Mouse (Mus musculus) C2C12 (cell line): Measurements from ENCODE around the gene Ptcra. TPM values are rescaled to one million over a fixed set of nuclear protein-coding genes. Genes with fewer than 3 reads are reported as not detected.

Experiments used
- H3K27me3 ChIP-seq: one replicate; pipeline ENCODE4 v1.6.1; 2011; ENCODE audit not compliant: control insufficient read depth, insufficient read depth, insufficient read length
- H3K36me3 ChIP-seq: one replicate; pipeline ENCODE4 v1.6.1; 2011; ENCODE audit not compliant: control insufficient read depth, insufficient read depth
- H3K4me3 ChIP-seq: one replicate; pipeline ENCODE4 v1.5.1; 2011; ENCODE audit warnings: mild to moderate bottlenecking, control low read depth; ENCODE audit not compliant: poor library complexity, insufficient read depth, severe bottlenecking
- H3K79me2 ChIP-seq: one replicate; pipeline ENCODE4 v1.6.1; 2011; ENCODE audit not compliant: control insufficient read depth, insufficient read depth
- H3K79me3 ChIP-seq: one replicate; pipeline ENCODE4 v1.6.1; 2011; ENCODE audit warnings: low read depth, control low read depth
- H3ac ChIP-seq: one replicate; pipeline ENCODE3; 2011; ENCODE audit warnings: low read depth; ENCODE audit not compliant: control insufficient read depth, insufficient read length
- CEBPB ChIP-seq: IDR thresholded peaks from one replicate; pipeline ENCODE4 v1.6.1; 2011; ENCODE audit warnings: low read depth, mild to moderate bottlenecking, control low read depth, moderate library complexity
- CTCF ChIP-seq: IDR thresholded peaks from one replicate; pipeline ENCODE4 v1.5.1; 2011; ENCODE audit not compliant: control insufficient read depth, insufficient read depth, insufficient read length
- FOSL1 ChIP-seq: IDR thresholded peaks from one replicate; pipeline ENCODE4 v1.8.0; 2011; ENCODE audit warnings: mild to moderate bottlenecking, low read length; ENCODE audit not compliant: poor library complexity, insufficient read depth, severe bottlenecking
- MAX ChIP-seq: IDR thresholded peaks from one replicate; pipeline ENCODE4 v1.6.1; 2011; ENCODE audit warnings: mild to moderate bottlenecking, control low read depth
- MYOD1 ChIP-seq: IDR thresholded peaks from one replicate; pipeline ENCODE4 v1.6.1; 2011; ENCODE audit warnings: low read depth; ENCODE audit not compliant: control insufficient read depth, insufficient read length
- MYOG ChIP-seq: IDR thresholded peaks from one replicate; pipeline ENCODE4 v1.6.1; 2011; ENCODE audit not compliant: control insufficient read depth, insufficient read length; ENCODE audit errors: extremely low read depth
- USF1 ChIP-seq: IDR thresholded peaks from one replicate; pipeline ENCODE4 v1.6.1; 2011; ENCODE audit warnings: low read depth, mild to moderate bottlenecking, control low read depth, moderate library complexity
- long read RNA-seq, 2 experiments: library from polyadenylated mRNA; unstranded; transcript quantifications; one replicate each; pipeline ENCODE4 v2.0.0; 2019 to 2020
- polyA plus RNA-seq: library from polyadenylated mRNA; unstranded; fragments of >200 nt; fragmentation: generic; extraction: Trizol; gene quantifications from one replicate; pipeline ENCODE4 v1.2.1, GENCODE M21; 2012; ENCODE audit warnings: missing spikeins

Ptcra gene
- 0.06 TPM for polyA plus RNA-seq
- long read RNA-seq, experiment 1: 0 reads
- long read RNA-seq, experiment 2, partial matches to known transcripts: 0 of 1 reads
- long read RNA-seq, experiment 2, other reads (novel, unspliced or antisense): 1 of 1 reads

DNA sequence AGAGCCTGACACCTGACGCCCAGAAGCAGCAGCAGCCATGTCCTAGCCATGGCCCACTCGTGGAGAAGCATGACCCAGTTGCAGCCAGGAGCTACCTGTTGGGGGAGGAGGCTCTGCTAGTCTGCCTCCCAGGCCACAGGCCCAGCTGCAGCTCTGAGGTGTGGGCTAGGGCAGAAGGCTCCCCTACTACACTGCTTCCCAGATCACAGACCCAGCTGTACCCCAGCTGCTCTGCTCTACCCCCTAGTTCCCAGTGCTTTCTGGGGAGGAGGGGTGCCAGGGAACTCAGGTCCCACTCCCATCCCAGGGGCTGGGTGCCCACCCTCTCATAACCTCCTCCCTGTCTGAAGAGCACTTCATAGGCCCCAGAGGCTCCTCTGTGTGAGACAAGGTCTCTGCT, at the start of gene Ptcra:
Gene Ptcra (minus strand): TSS at position 169 of the 400 bp plus-strand sequence.
- H3K79me3 ChIP-seq: no peaks in the 10 kb centered on the region
- H3K4me3 ChIP-seq: no peak within 1 kb of the TSS
- no peak for TF ChIP-seq CEBPB
- TF ChIP-seq MYOG: no peak
- TF ChIP-seq FOSL1: no peak
- TF ChIP-seq USF1: no peak
- TF ChIP-seq MYOD1: no peak
- no peak for TF ChIP-seq CTCF
- no peak for TF ChIP-seq MAX
- peaks cover 4% of the 10 kb centered on the region for H3K27me3 ChIP-seq
- H3ac ChIP-seq: no peak within 1 kb of the TSS
- H3K36me3 ChIP-seq: no peaks in the 10 kb centered on the region
- no peaks in the 10 kb centered on the region for H3K79me2 ChIP-seq

DNA sequence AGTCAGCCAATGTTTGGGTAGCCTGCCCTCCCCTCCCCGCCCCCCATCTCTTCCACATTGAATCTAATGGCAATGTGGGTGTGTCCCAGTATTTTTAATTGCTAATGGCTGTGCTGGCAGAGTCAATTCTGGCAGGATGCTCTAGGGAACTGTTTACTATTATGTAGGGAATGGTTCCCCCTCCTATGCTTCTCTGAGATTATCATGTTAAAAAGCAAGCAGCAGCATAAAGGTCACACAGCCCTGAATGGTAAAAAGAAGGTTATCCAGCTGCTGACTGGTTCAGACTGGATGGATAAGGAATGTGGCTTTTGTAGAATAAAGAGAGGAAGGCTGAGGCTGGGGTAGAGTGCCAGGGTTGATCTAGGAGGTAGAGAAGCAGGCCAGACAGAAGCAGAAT, 48.9 kb upstream of the Ptcra start:
- no peak overlapping the region for H3K4me3 ChIP-seq
- TF ChIP-seq MAX: no peak
- no peak for TF ChIP-seq USF1
- TF ChIP-seq MYOD1: no peak
- TF ChIP-seq FOSL1: no peak
- no peak for TF ChIP-seq CTCF
- TF ChIP-seq MYOG: no peak
- TF ChIP-seq CEBPB: no peak
- H3K79me2 ChIP-seq: no peaks in the 10 kb centered on the region
- peaks cover 5% of the 10 kb centered on the region for H3K36me3 ChIP-seq
- H3K27me3 ChIP-seq: no peaks in the 10 kb centered on the region
- H3ac ChIP-seq: no peak overlapping the region
- no peaks in the 10 kb centered on the region for H3K79me3 ChIP-seq

DNA sequence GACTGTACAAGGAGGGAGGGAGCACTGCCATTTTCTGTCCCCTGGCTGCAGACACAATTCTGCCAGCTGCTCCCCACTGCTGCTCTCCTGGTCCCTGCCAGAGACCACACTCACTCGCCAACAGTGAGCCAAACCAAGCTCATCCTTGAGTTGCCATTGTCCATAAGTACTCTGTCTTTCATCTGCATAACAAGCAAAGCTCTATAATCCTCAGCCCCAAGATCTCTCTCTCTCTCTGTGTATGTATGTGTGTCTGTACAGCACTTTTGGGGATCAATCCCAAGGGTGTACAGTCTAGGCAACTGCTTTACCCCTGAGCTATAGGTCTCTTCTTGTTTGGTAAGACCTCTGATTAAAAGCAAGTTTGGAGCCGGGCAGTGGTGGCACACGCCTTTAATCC, 47.2 kb upstream of the Ptcra start:
- Histone ChIP-seq H3K79me3 (no peaks in the 10 kb centered on the region), H3K27me3 (no peaks in the 10 kb centered on the region), H3K36me3 (peaks cover 20% of the 10 kb centered on the region), H3ac (no peak overlapping the region), H3K4me3 (no peak overlapping the region), H3K79me2 (no peaks in the 10 kb centered on the region)
- TF ChIP-seq CTCF (no peak), MYOG (no peak), USF1 (no peak), MAX (no peak), FOSL1 (no peak), CEBPB (no peak), MYOD1 (no peak)

DNA sequence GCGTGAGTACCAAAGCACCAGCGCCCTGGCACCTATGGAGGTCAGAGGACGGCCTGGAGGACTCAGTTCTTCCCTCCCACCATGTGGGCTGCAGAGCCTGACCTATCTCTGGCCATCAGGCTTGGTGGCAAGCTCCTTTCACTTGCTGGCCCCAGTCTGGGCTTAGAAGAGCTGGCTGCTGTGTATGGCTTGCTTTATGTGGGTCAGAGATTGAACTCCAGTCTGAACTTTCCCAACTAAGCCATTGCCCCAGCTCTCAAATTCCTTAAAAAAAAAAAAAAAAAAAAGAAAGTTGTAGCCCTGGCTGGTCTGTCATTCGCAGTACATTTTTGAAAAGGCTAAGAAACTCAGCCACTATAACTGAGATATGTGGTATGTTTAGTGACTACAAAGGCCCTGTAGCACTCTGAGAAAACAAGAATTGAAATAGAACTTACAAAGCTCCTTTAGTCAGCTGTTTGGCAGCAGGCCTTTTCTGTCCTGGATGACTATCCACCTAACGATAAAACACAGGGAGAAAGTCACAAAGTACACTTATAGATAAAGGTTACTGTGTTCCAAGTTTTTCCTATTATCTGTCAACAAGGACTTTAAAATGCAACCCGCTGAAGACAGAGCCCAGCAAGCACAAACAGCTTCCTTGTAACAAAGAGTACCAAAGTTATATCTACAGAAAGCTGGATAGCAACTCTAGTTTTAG, 45.8 kb upstream of the Ptcra start:
- no peaks in the 10 kb centered on the region for H3K79me3 ChIP-seq
- H3K79me2 ChIP-seq: no peaks in the 10 kb centered on the region
- TF ChIP-seq MYOD1 (no peak), FOSL1 (no peak), MYOG (no peak), USF1 (no peak), CEBPB (no peak), MAX (no peak), CTCF (no peak)
- H3K36me3 ChIP-seq: peaks cover 24% of the 10 kb centered on the region
- H3ac ChIP-seq: no peak overlapping the region
- no peak overlapping the region for H3K4me3 ChIP-seq
- no peaks in the 10 kb centered on the region for H3K27me3 ChIP-seq

DNA sequence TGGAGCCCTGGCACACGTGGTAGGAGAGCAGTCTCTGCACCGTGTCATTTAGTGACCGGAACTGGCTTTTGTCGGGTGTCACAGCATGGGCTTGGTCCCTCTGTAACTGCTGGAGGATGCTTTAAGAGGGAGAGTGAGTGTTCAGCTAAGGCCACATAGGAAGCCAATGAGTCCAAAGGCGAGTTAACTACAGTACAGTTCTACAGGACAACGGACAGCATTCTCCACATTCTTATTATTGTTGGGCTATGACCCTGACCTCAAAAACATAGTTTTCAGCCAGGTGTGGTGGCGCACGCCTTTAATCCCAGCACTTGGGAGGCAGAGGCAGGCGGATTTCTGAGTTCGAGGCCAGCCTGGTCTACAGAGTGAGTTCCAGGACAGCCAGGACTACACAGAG, 44.9 kb upstream of the Ptcra start:
- Histone ChIP-seq H3K79me2 (no peaks in the 10 kb centered on the region), H3K27me3 (no peaks in the 10 kb centered on the region), H3K79me3 (no peaks in the 10 kb centered on the region), H3K4me3 (no peak overlapping the region), H3ac (no peak overlapping the region), H3K36me3 (peaks cover 24% of the 10 kb centered on the region)
- TF ChIP-seq MYOD1: no peak
- no peak for TF ChIP-seq CEBPB
- no peak for TF ChIP-seq USF1
- no peak for TF ChIP-seq MAX
- no peak for TF ChIP-seq MYOG
- TF ChIP-seq FOSL1: no peak
- no peak for TF ChIP-seq CTCF

DNA sequence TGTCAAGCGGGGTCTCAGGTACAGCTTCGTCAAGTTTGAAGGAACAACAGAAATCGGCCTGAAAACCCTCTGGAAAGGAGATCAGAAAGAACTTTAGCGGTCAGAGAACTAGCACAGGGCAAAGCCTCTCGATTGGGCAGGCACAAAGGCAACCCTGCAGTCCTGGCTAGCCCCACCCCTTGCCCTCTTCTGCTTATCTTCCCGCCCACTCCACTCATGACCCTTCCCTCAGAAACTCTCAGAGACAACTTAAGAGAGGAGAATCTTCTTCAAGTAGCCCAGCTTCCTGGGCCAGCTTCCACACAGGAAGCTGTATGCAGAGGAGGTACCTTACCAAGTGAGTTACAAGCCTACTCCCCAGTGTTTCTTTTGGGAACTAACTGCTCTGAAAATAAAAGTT, 38.2 kb upstream of the Ptcra start:
- H3K27me3 ChIP-seq: no peaks in the 10 kb centered on the region
- no peak overlapping the region for H3ac ChIP-seq
- no peak for TF ChIP-seq CEBPB
- TF ChIP-seq MAX: no peak
- no peak for TF ChIP-seq CTCF
- no peak for TF ChIP-seq MYOD1
- TF ChIP-seq FOSL1: no peak
- TF ChIP-seq MYOG: no peak
- no peak for TF ChIP-seq USF1
- no peak overlapping the region for H3K4me3 ChIP-seq
- no peaks in the 10 kb centered on the region for H3K79me3 ChIP-seq
- H3K79me2 ChIP-seq: no peaks in the 10 kb centered on the region
- H3K36me3 ChIP-seq: peaks cover 37% of the 10 kb centered on the region
